Mouse (Mus musculus) cortical plate, adult 2 months (tissue): ENCODE measurements at regions not wholly inside any gene's neighbourhood (a gene's known extent, or its start where the extent isn't known, plus 50 kb on each side); places are given as distances from the start of the nearest gene placed in this dataset.

Experiments used
- H3K27ac ChIP-seq: fragments of 200-500 bp; 2 replicates; pipeline ENCODE4 v1.5.1; 2012; ENCODE audit warnings: low read length, control low read depth, inconsistent platforms; ENCODE audit not compliant: insufficient read depth
- H3K4me1 ChIP-seq: fragments of 200-500 bp; 2 replicates; pipeline ENCODE4 v1.6.1; 2011; ENCODE audit warnings: low read length; ENCODE audit not compliant: control insufficient read depth, insufficient read depth
- H3K4me3 ChIP-seq: fragments of 200-500 bp; 2 replicates; pipeline ENCODE4 v1.5.1; 2011; ENCODE audit warnings: mild to moderate bottlenecking, low read length, control low read depth; ENCODE audit not compliant: insufficient read depth
- CTCF ChIP-seq: fragments of 200-500 bp; IDR thresholded peaks from 2 replicates; pipeline ENCODE4 v1.5.1; 2011; ENCODE audit warnings: mild to moderate bottlenecking, control low read depth, low read length; ENCODE audit not compliant: insufficient read depth; ENCODE audit errors: extremely low read depth
- POLR2A ChIP-seq: fragments of 200-500 bp; IDR thresholded peaks from 2 replicates; pipeline ENCODE4 v1.6.1; 2011; ENCODE audit warnings: mild to moderate bottlenecking, low read length, control low read depth; ENCODE audit not compliant: insufficient read depth; ENCODE audit errors: extremely low read depth

DNA sequence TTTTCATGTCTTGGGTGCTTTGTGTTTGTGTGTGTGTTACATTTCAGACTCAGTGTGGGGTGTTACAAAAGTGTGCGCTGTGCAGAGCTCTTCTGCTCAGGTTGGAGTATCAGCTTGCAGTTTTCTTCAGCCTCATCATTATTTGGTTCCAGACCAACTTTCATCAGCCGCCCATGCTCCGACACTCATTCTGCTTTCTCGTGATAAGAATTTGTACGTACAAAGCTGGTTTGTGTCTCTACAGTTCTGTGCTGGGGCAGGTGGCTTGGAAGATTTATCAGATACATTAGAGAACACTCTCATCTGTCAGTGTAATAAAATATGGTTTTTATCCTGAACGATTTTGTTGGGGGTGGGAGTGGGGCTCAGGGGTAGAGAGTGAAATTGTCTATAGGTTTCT, 332.8 kb upstream of the Tnp1 start:
- TF ChIP-seq POLR2A (no peak), CTCF (no peak)
- no peaks in the 10 kb centered on the region for H3K4me1 ChIP-seq
- H3K27ac ChIP-seq, result no peak overlapping the region
- no peak overlapping the region for H3K4me3 ChIP-seq

- Histone ChIP-seq H3K4me1 (no peaks in the 10 kb centered on the region), H3K4me3 (no peak overlapping the region), H3K27ac (no peak overlapping the region)
- TF ChIP-seq CTCF (no peak), POLR2A (no peak)
These were observed 328.9 kb upstream of the Tnp1 start for GRCm38 (mm10) chr1:73344587-73344986.

GRCm38 (mm10) chr1:73341911-73342310, 326.2 kb upstream of the Tnp1 start:
- TF ChIP-seq CTCF (no peak), POLR2A (no peak)
- Histone ChIP-seq H3K4me1 (no peaks in the 10 kb centered on the region), H3K4me3 (no peak overlapping the region), H3K27ac (no peak overlapping the region)

DNA sequence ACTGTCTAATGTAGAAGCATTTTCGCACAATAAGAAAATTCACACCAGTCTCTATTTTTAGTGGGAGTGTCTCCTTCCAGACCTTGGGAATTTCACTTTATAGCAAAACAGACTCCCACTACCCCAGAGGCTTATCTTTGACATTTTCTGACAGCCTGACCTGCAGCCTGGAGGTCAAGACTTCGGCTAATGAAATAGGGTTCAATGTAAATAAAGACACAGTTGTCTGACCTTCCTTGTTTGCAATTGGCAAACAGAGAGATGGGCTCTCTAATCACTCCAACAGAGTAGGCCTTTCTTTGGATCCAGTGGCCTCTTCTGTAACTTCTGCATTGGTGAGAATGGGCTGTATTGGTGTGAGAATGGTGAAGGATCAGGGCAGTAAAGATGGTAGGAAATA, 321.7 kb upstream of the Tnp1 start:
- no peak overlapping the region for H3K4me3 ChIP-seq
- no peak overlapping the region for H3K27ac ChIP-seq
- TF ChIP-seq CTCF (no peak), POLR2A (no peak)
- no peaks in the 10 kb centered on the region for H3K4me1 ChIP-seq

- no peak overlapping the region for H3K4me3 ChIP-seq
- no peaks in the 10 kb centered on the region for H3K4me1 ChIP-seq
- no peak overlapping the region for H3K27ac ChIP-seq
- TF ChIP-seq POLR2A, result no peak
- no peak for TF ChIP-seq CTCF
These were observed 293.8 kb upstream of the Tnp1 start for GRCm38 (mm10) chr1:73309556-73309955.

GRCm38 (mm10) chr1:73308420-73308819, 292.7 kb upstream of the Tnp1 start:
- no peak overlapping the region for H3K27ac ChIP-seq
- no peaks in the 10 kb centered on the region for H3K4me1 ChIP-seq
- H3K4me3 ChIP-seq, result no peak overlapping the region
- TF ChIP-seq POLR2A (no peak), CTCF (no peak)

- H3K27ac ChIP-seq, result no peak overlapping the region
- H3K4me3 ChIP-seq, result no peak overlapping the region
- TF ChIP-seq POLR2A (no peak), CTCF (no peak)
- H3K4me1 ChIP-seq, result no peaks in the 10 kb centered on the region
These were observed 291.5 kb upstream of the Tnp1 start for GRCm38 (mm10) chr1:73307194-73307593.

- Histone ChIP-seq H3K4me3 (no peak overlapping the region), H3K27ac (no peak overlapping the region), H3K4me1 (no peaks in the 10 kb centered on the region)
- TF ChIP-seq POLR2A, result no peak
- no peak for TF ChIP-seq CTCF
These were observed 284.4 kb upstream of the Tnp1 start for GRCm38 (mm10) chr1:73299978-73300688.

DNA sequence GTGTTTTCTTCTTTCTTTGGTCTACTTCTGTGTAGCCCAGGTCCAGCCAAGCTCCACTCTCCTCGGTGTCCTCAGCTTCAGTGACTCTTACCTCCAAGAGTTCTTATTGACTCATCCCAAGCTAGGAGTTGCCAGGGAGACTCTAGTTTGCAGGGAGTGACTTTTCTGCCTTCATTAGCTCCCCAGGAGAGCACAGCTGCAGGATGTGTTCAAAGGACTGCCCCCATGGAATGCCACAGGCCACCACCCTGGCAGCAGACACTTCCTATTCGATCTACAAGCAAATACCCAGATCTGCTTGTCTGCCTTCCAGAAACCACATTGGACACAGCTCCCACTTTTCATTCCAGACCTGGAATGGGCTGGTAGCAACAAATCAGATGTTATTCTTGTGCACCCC, 269.6 kb upstream of the Tnp1 start:
- H3K4me1 ChIP-seq, result no peaks in the 10 kb centered on the region
- TF ChIP-seq CTCF, result no peak
- no peak for TF ChIP-seq POLR2A
- no peak overlapping the region for H3K27ac ChIP-seq
- H3K4me3 ChIP-seq, result no peak overlapping the region

DNA sequence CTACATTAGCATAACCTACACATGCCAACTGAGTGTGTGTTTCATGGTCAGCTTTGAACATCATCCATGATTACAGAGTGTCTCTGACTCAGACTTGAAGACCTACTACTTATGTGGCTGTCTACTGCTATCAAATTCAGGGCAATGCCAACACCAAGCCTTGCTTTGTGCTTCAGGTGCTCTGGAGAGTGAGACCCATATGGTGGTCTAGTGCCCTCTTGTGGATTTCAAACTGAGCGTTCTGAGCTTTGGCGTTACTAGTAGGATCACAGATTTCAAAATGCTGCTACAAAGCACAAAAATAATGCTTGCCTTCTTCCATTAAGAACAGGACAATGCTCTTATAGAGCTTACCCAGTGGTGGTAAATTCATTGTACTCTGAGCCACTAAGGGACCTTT, 258.8 kb upstream of the Tnp1 start:
- Histone ChIP-seq H3K27ac (no peak overlapping the region), H3K4me3 (no peak overlapping the region), H3K4me1 (no peaks in the 10 kb centered on the region)
- no peak for TF ChIP-seq POLR2A
- peak; percentile 65 for TF ChIP-seq CTCF
